Mouse (Mus musculus) heart, embryonic 11.5 days (tissue): Measurements from ENCODE around the gene Glrx3. TPM values are rescaled to one million over a fixed set of nuclear protein-coding genes. Genes with fewer than 3 reads are reported as not detected.

ENCODE experiments used
- polyA plus RNA-seq: library from polyadenylated mRNA; unstranded; fragments of >200 nt; fragmentation: Nextera tagmentation; extraction: Ambion mirVana; gene quantifications from 2 replicates; pipeline ENCODE4 v1.2.1, GENCODE M21; 2014

The Glrx3 gene
- polyA plus RNA-seq, 1 experiment from 2014 or later = 202 TPM

Other genes with a start within 250 kb of the Glrx3 start
- 0.90 and 1.6 TPM in 2 replicates for gene Ebf3, start 123.2 kb upstream of the Glrx3 start, polyA plus RNA-seq
- 17.4 TPM in 2 replicates for gene 9430038I01Rik, start 26.9 kb upstream of the Glrx3 start, polyA plus RNA-seq